Comparison of ENCODE assay signal across 13 mouse cellular contexts in the genomic region with DNA sequence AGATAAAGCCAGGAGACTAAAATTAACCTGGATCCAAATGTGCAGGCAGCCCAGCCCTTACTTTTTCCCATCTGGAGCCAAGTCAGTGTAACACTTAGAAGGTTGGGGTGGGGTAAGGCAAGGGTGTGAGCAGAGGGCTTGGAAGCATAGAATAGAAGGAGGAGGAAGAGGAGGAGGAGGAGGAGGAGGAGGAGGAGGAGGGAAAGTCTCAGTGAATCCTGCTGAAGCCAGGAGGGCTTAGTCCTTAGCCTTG. TPM values are rescaled to one million over a fixed set of nuclear protein-coding genes. Genes with fewer than 3 reads are reported as not detected.
A peak's percentile ranks its signal among the peaks of the same experiment; 100 is the strongest.
DNase-seq lines count a peak whose midpoint lies in the region; ATAC-seq and TF ChIP-seq lines count a peak whose summit lies in the region.
"Had no signal": no experiment of that assay in that cellular context is flagged by ENCODE, and none has a peak within 500 bp of the region (broad histone marks: within the 10 kb centered on the region; RNA-seq: fewer than 3 reads in every experiment).

No protein-coding gene starts in this region.

- H3K4me1 ChIP-seq in heart, adult 2 months (ENCODE audit: control insufficient read depth, insufficient read depth, low read length), result peaks cover 1% of the 10 kb centered on the region; the same call in 1 of the 2 replicates
- peaks cover 11% of the 10 kb centered on the region for H3K4me1 ChIP-seq in lung, embryonic 14.5 days (ENCODE audit: insufficient read depth)
- H3K4me1 ChIP-seq in forebrain, embryonic 14.5 days (ENCODE audit: control insufficient read depth, insufficient read depth, low read length), result peaks cover 14% of the 10 kb centered on the region
- H3K4me1 ChIP-seq in liver, embryonic 12.5 days, result peaks cover 33% of the 10 kb centered on the region

- no peaks in the 10 kb centered on the region for H3K9me3 ChIP-seq in lung, embryonic 14.5 days (ENCODE audit: low read depth, low read length)
- no peaks in the 10 kb centered on the region for H3K9me3 ChIP-seq in forebrain, embryonic 14.5 days (replicated peaks; ENCODE audit: control insufficient read depth, low read length)
- no peaks in the 10 kb centered on the region for H3K9me3 ChIP-seq in liver, embryonic 12.5 days (replicated peaks)

- no peak; the same call in 1 of the 2 replicates for TF ChIP-seq POLR2A in heart, adult 2 months (IDR thresholded peaks at IDR 0.05; ENCODE audit: insufficient read depth, low read depth, low read length)

- peak overlapping the region; percentile 71 for H3K9ac ChIP-seq in heart, adult 2 months (ENCODE audit: low read depth, low read length)
- no peak overlapping the region for H3K9ac ChIP-seq in lung, embryonic 14.5 days
- H3K9ac ChIP-seq in forebrain, embryonic 14.5 days (ENCODE audit: low read length), result no peak overlapping the region
- H3K9ac ChIP-seq in liver, embryonic 12.5 days, result no peak overlapping the region

- DNase-seq in heart, adult 2 months, result peak in 1 of 2 experiments; percentile 36
- DNase-seq in heart, postnatal 36 days, result no peak
- DNase-seq in lung, embryonic 14.5 days, result no peak
- no peak for DNase-seq in lung, postnatal 10 days
- no peak for DNase-seq in forebrain, embryonic 14.5 days (ENCODE audit: low spot score)
- DNase-seq in testis, postnatal 14 days (ENCODE audit: low spot score), result no peak
- DNase-seq in embryo, embryonic 9.5 days (ENCODE audit: extremely low spot score), result no peak
- DNase-seq: cerebellum, postnatal 14 days; right cerebral cortex, postnatal 25 days had no signal

- TF ChIP-seq CTCF in heart, adult 2 months (IDR thresholded peaks at IDR 0.05), result no peak
- no peak for TF ChIP-seq CTCF in lung, embryonic 14.5 days (IDR thresholded peaks at IDR 0.05; ENCODE audit: low read depth)

- peak overlapping the region; percentile 81; the same call in 1 of the 2 replicates for H3K4me2 ChIP-seq in lung, embryonic 14.5 days
- H3K4me2 ChIP-seq in forebrain, embryonic 14.5 days (ENCODE audit: low read length), result peak overlapping the region; percentile 18; the same call in 1 of the 2 replicates
- no peak overlapping the region for H3K4me2 ChIP-seq in liver, embryonic 12.5 days

- no peak for ATAC-seq in lung, embryonic 14.5 days (ENCODE audit: insufficient read depth)
- no peak for ATAC-seq in forebrain, embryonic 14.5 days
- ATAC-seq in liver, embryonic 12.5 days, result no peak
- ATAC-seq: CD4-positive, CD25-positive, alpha-beta regulatory T cell, adult 4 months had no signal

- no peaks in the 10 kb centered on the region for H3K79me2 ChIP-seq in heart, adult 2 months (replicated peaks; ENCODE audit: control insufficient read depth, insufficient read depth, low read length)

- H3K27ac ChIP-seq in heart, adult 2 months, result peak overlapping the region; percentile 91
- H3K27ac ChIP-seq in lung, embryonic 14.5 days (ENCODE audit: low read depth), result no peak overlapping the region
- H3K27ac ChIP-seq in forebrain, embryonic 14.5 days (ENCODE audit: low read depth, low read length), result no peak overlapping the region
- H3K27ac ChIP-seq in liver, embryonic 12.5 days, result peak overlapping the region; percentile 33; the same call in 1 of the 2 replicates

- intact Hi-C loops in heart, adult 2 months (cut with DNase I), result no loop called here
- intact Hi-C loops in heart, postnatal 36 days (cut with DNase I), result no loop called here

- no peak overlapping the region for H3K4me3 ChIP-seq in heart, adult 2 months
- no peak overlapping the region for H3K4me3 ChIP-seq in lung, embryonic 14.5 days (ENCODE audit: low read depth, low read length)
- H3K4me3 ChIP-seq in forebrain, embryonic 14.5 days (ENCODE audit: low read depth, low read length), result no peak overlapping the region
- H3K4me3 ChIP-seq in liver, embryonic 12.5 days, result no peak overlapping the region

- peaks cover 3% of the 10 kb centered on the region; the same call in 1 of the 2 replicates for H3K36me3 ChIP-seq in heart, adult 2 months (ENCODE audit: control insufficient read depth, insufficient read depth, low read length)
- H3K36me3 ChIP-seq in lung, embryonic 14.5 days (ENCODE audit: insufficient read depth), result peaks cover 11% of the 10 kb centered on the region; the same call in 1 of the 2 replicates
- peaks cover 12% of the 10 kb centered on the region for H3K36me3 ChIP-seq in forebrain, embryonic 14.5 days (ENCODE audit: control insufficient read depth, insufficient read depth, low read length)
- peaks cover 8% of the 10 kb centered on the region; the same call in 1 of the 2 replicates for H3K36me3 ChIP-seq in liver, embryonic 12.5 days

- no peak for TF ChIP-seq EP300 in heart, adult 2 months (IDR thresholded peaks at IDR 0.05; ENCODE audit: insufficient read depth, low read depth, low read length)

- no peaks in the 10 kb centered on the region for H3K27me3 ChIP-seq in heart, adult 2 months (ENCODE audit: control insufficient read depth, insufficient read depth, low read length)
- no peaks in the 10 kb centered on the region for H3K27me3 ChIP-seq in lung, embryonic 14.5 days (ENCODE audit: insufficient read depth, low read length)
- H3K27me3 ChIP-seq in forebrain, embryonic 14.5 days (replicated peaks; ENCODE audit: control insufficient read depth, insufficient read depth, low read length), result no peaks in the 10 kb centered on the region
- peaks cover 73% of the 10 kb centered on the region for H3K27me3 ChIP-seq in liver, embryonic 12.5 days (replicated peaks)

RNA-seq across cellular contexts. Expression of a gene that starts 2.2 kb away (rescaled TPM):
- total RNA-seq in heart, adult 2 months (2021), result 100 to 1,000 TPM; 146 to 208 TPM
- polyA plus RNA-seq in heart, adult 2 months (2012; rRNA removed), result 227 and 279 TPM in 2 replicates
- 100 to 1,000 TPM; 152 to 202 TPM for total RNA-seq in heart, postnatal 36 days (2021)
- 10.4 and 12.5 TPM in 2 replicates for polyA plus RNA-seq in lung, embryonic 14.5 days (2014; fragmentation: Nextera tagmentation; extraction: Ambion mirVana)
- polyA plus RNA-seq in forebrain, embryonic 14.5 days (2014; fragmentation: Nextera tagmentation; extraction: Ambion mirVana), result 15.5 and 19.9 TPM in 2 replicates
- polyA plus RNA-seq in liver, embryonic 12.5 days (2016; fragmentation: Nextera tagmentation; extraction: Ambion mirVana), result 10.3 and 10.6 TPM in 2 replicates
- total RNA-seq: megakaryocyte progenitor cell, adult 5-6 weeks; neutrophil, adult 5-6 weeks had no signal

RNA-seq across cellular contexts. Expression of a gene that starts 8.5 kb away (rescaled TPM):
- 100 to 1,000 TPM in 1 of 2 experiments, 10 to 100 TPM in 1; 99.9 to 121 TPM for total RNA-seq in heart, adult 2 months (2021)
- polyA plus RNA-seq in heart, adult 2 months (2012; rRNA removed), result 98.7 and 120 TPM in 2 replicates
- total RNA-seq in heart, postnatal 36 days (2021), result 100 to 1,000 TPM; 114 to 122 TPM
- 44.5 and 47.9 TPM in 2 replicates for polyA plus RNA-seq in lung, embryonic 14.5 days (2014; fragmentation: Nextera tagmentation; extraction: Ambion mirVana)
- 48.8 and 51.7 TPM in 2 replicates for polyA plus RNA-seq in forebrain, embryonic 14.5 days (2014; fragmentation: Nextera tagmentation; extraction: Ambion mirVana)
- polyA plus RNA-seq in liver, embryonic 12.5 days (2016; fragmentation: Nextera tagmentation; extraction: Ambion mirVana), result 16.5 and 19.0 TPM in 2 replicates

RNA-seq across cellular contexts. Expression of a gene that starts 10.5 kb away (rescaled TPM):
- 1 to 10 TPM; 8.5 to 9.0 TPM for total RNA-seq in heart, adult 2 months (2021)
- polyA plus RNA-seq in heart, adult 2 months (2012; rRNA removed), result 14.5 and 29.8 TPM in 2 replicates
- total RNA-seq in heart, postnatal 36 days (2021), result 10 to 100 TPM; 11.4 to 11.7 TPM
- 51.4 and 55.4 TPM in 2 replicates for polyA plus RNA-seq in lung, embryonic 14.5 days (2014; fragmentation: Nextera tagmentation; extraction: Ambion mirVana)
- polyA plus RNA-seq in forebrain, embryonic 14.5 days (2014; fragmentation: Nextera tagmentation; extraction: Ambion mirVana), result 13.1 and 15.4 TPM in 2 replicates
- polyA plus RNA-seq in liver, embryonic 12.5 days (2016; fragmentation: Nextera tagmentation; extraction: Ambion mirVana), result 6.7 and 8.2 TPM in 2 replicates

RNA-seq across cellular contexts. Expression of a gene that starts 20.2 kb away (rescaled TPM):
- total RNA-seq in heart, adult 2 months (2021), result 10 to 100 TPM in 1 of 2 experiments, 1 to 10 TPM in 1; 5.1 to 27.0 TPM
- polyA plus RNA-seq in heart, adult 2 months (2012; rRNA removed), result 5.0 and 7.7 TPM in 2 replicates
- 10 to 100 TPM in 1 of 2 experiments, 1 to 10 TPM in 1; 4.5 to 20.1 TPM for total RNA-seq in heart, postnatal 36 days (2021)
- polyA plus RNA-seq in lung, embryonic 14.5 days (2014; fragmentation: Nextera tagmentation; extraction: Ambion mirVana), result 5.3 and 6.4 TPM in 2 replicates
- polyA plus RNA-seq in forebrain, embryonic 14.5 days (2014; fragmentation: Nextera tagmentation; extraction: Ambion mirVana), result 2.7 and 2.8 TPM in 2 replicates
- 2.4 and 2.8 TPM in 2 replicates for polyA plus RNA-seq in liver, embryonic 12.5 days (2016; fragmentation: Nextera tagmentation; extraction: Ambion mirVana)

RNA-seq across cellular contexts. Expression of a gene that starts 26.7 kb away (rescaled TPM):
- 10 to 100 TPM; 83.0 to 90.9 TPM for total RNA-seq in heart, adult 2 months (2021)
- 15.5 and 29.9 TPM in 2 replicates for polyA plus RNA-seq in heart, adult 2 months (2012; rRNA removed)
- 10 to 100 TPM; 82.7 to 85.9 TPM for total RNA-seq in heart, postnatal 36 days (2021)
- polyA plus RNA-seq in lung, embryonic 14.5 days (2014; fragmentation: Nextera tagmentation; extraction: Ambion mirVana), result 80.5 and 84.0 TPM in 2 replicates
- 49.1 and 50.0 TPM in 2 replicates for polyA plus RNA-seq in forebrain, embryonic 14.5 days (2014; fragmentation: Nextera tagmentation; extraction: Ambion mirVana)
- 185 and 198 TPM in 2 replicates for polyA plus RNA-seq in liver, embryonic 12.5 days (2016; fragmentation: Nextera tagmentation; extraction: Ambion mirVana)

Comparison
In these comparisons a context has a peak if more than half of its experiments do, and no peak if none do; other contexts are left out.
1. H3K27ac ChIP-seq: peak in heart, adult 2 months (single experiment) and liver, embryonic 12.5 days (single experiment); none in lung, embryonic 14.5 days (single experiment) and forebrain, embryonic 14.5 days (single experiment).
2. RNA of a gene that starts 2.2 kb away (polyA plus RNA-seq): 227 to 279 TPM in heart, adult 2 months; 15.5 to 19.9 TPM in forebrain, embryonic 14.5 days, 10.4 to 12.5 TPM in lung, embryonic 14.5 days and 10.3 to 10.6 TPM in liver, embryonic 12.5 days; every median in the first group is over 10 times any median in the second.